In the genomic region with DNA sequence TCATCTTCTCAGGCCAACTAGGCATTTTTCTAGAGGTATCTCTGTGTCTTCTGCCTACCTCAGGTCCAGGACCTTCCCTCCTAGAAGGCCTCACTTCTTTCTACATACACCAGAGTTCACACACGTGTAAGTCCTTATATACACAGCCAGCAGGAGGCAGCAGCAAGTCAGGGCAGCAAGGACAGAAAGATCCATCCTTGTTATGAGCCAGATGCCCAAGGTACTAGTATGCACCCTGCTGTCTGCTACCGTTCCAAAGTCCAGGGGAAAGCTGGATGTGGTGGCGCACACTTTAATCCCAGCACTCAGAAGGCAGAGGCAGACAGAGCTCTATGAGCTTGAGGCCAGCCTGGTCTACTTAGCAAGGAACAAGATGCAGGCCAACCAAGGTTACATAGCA, we compare ENCODE assay signal across 12 mouse cellular contexts. TPM values are rescaled to one million over a fixed set of nuclear protein-coding genes. Genes with fewer than 3 reads are reported as not detected.
DNase-seq lines count a peak whose midpoint lies in the region; ATAC-seq and TF ChIP-seq lines count a peak whose summit lies in the region.
"Had no signal": no experiment of that assay in that cellular context is flagged by ENCODE, and none has a peak within 500 bp of the region (broad histone marks: within the 10 kb centered on the region; RNA-seq: fewer than 3 reads in every experiment).

No protein-coding gene starts in this region.

- no peak overlapping the region for H3K4me2 ChIP-seq in liver, embryonic 11.5 days
- H3K4me2 ChIP-seq: heart, embryonic 15.5 days; limb, embryonic 15.5 days had no signal

- H3K4me1 ChIP-seq in liver, embryonic 11.5 days (replicated peaks; ENCODE audit: control insufficient read depth, insufficient read depth, low read length), result peaks cover 40% of the 10 kb centered on the region
- peaks cover 19 to 40% of the 10 kb centered on the region in 2 experiments for H3K4me1 ChIP-seq in MEL (ENCODE audit: control insufficient read depth in 1 of 2, insufficient read depth in 2 of 2, low read length in 2 of 2)

- TF ChIP-seq EP300 in MEL (IDR thresholded peaks at IDR 0.05; ENCODE audit: low read depth in 1 of 2, low read length in 2 of 2), result no peak

- DNase-seq in liver (peak; percentile 52), MEL (ENCODE audit: low read depth, low spot score) (peak; percentile 64), MN1 (ENCODE audit: low spot score) (no peak)
- no peak for DNase-seq in liver, embryonic 11.5 days (ENCODE audit: low spot score)
- DNase-seq in kidney, postnatal 36 days, result peak; percentile 43 to 82
- DNase-seq in splenic B cell, adult 2 months (ENCODE audit: low read depth, low spot score), result peak; percentile 20
- DNase-seq in urinary bladder, postnatal 14 days (ENCODE audit: low spot score), result no peak
- DNase-seq: cerebellum, adult 9-10 months; right cerebral cortex, adult 18-20 months had no signal

- ATAC-seq in liver, embryonic 11.5 days (replicated peaks; ENCODE audit: low FRiP score), result no peak

- no peaks in the 10 kb centered on the region for H3K9me3 ChIP-seq in liver, embryonic 11.5 days (ENCODE audit: control insufficient read depth, low read length)
- H3K9me3 ChIP-seq in MEL (replicated peaks; ENCODE audit: insufficient read depth, low read length), result no peaks in the 10 kb centered on the region
- H3K9me3 ChIP-seq: heart, embryonic 15.5 days; limb, embryonic 15.5 days had no signal

- no peak for TF ChIP-seq POLR2A in MEL (IDR thresholded peaks at IDR 0.05; ENCODE audit: control insufficient read depth in 1 of 2, insufficient read depth in 1 of 2, low read depth in 1 of 2, low read length in 2 of 2, poor library complexity in 1 of 2)

- TF ChIP-seq RAD21 in MEL (IDR thresholded peaks at IDR 0.05; ENCODE audit: low read depth, low read length), result no peak

- peak; percentile 57 to 73 (median 59) for TF ChIP-seq CTCF in MEL (IDR thresholded peaks at IDR 0.05 in 2 of 3, conservative IDR thresholded peaks at IDR 0.05 in 1 of 3; ENCODE audit: control insufficient read depth in 1 of 3, insufficient read depth in 1 of 3, low read depth in 2 of 3, low read length in 3 of 3, poor library complexity in 1 of 3, severe bottlenecking in 1 of 3)

- H3K36me3 ChIP-seq in liver, embryonic 11.5 days (ENCODE audit: control insufficient read depth, insufficient read depth, low read length), result no peaks in the 10 kb centered on the region
- peaks cover 0 to 28% of the 10 kb centered on the region in 2 experiments; a peak in 2 of 4 replicates for H3K36me3 ChIP-seq in MEL (ENCODE audit: control insufficient read depth in 1 of 2, insufficient read depth in 2 of 2, low read length in 2 of 2)
- no peaks in the 10 kb centered on the region for H3K36me3 ChIP-seq in splenic B cell, adult 2 months (ENCODE audit: control insufficient read depth, insufficient read depth, low read length, poor library complexity, severe bottlenecking)
- H3K36me3 ChIP-seq: heart, embryonic 15.5 days; limb, embryonic 15.5 days had no signal

- no peaks in the 10 kb centered on the region for H3K27me3 ChIP-seq in liver, embryonic 11.5 days (replicated peaks; ENCODE audit: control insufficient read depth, insufficient read depth, low read length)
- no peaks in the 10 kb centered on the region for H3K27me3 ChIP-seq in MEL (ENCODE audit: control insufficient read depth in 1 of 2, insufficient read depth in 2 of 2, low read length in 2 of 2)
- no peaks in the 10 kb centered on the region for H3K27me3 ChIP-seq in splenic B cell, adult 2 months (ENCODE audit: control insufficient read depth, insufficient read depth, low read length, poor library complexity, severe bottlenecking)
- H3K27me3 ChIP-seq: heart, embryonic 15.5 days; limb, embryonic 15.5 days had no signal

- H3K79me2 ChIP-seq in MEL (ENCODE audit: control insufficient read depth, insufficient read depth, low read length, poor library complexity), result no peaks in the 10 kb centered on the region

- H3K9ac ChIP-seq in liver, embryonic 11.5 days (ENCODE audit: low read depth, low read length), result no peak overlapping the region
- no peak overlapping the region for H3K9ac ChIP-seq in MEL (ENCODE audit: control insufficient read depth, low read depth, low read length, poor library complexity, severe bottlenecking)
- H3K9ac ChIP-seq: heart, embryonic 15.5 days; limb, embryonic 15.5 days had no signal

- no peak overlapping the region for H3K27ac ChIP-seq in liver, embryonic 11.5 days (ENCODE audit: low read depth, low read length)
- no peak overlapping the region for H3K27ac ChIP-seq in MEL (ENCODE audit: control insufficient read depth, low read depth, low read length)
- H3K27ac ChIP-seq: heart, embryonic 15.5 days; kidney, postnatal 0 days; limb, embryonic 15.5 days had no signal

- WGBS in liver, embryonic 11.5 days, result 83% methylated on average over 3 of the region's 3 CpGs

- H3K4me3 ChIP-seq in liver, embryonic 11.5 days (ENCODE audit: low read depth, low read length), result no peak overlapping the region
- no peak overlapping the region for H3K4me3 ChIP-seq in MEL (ENCODE audit: control insufficient read depth in 1 of 2, insufficient read depth in 1 of 2, low read depth in 2 of 2, low read length in 2 of 2)
- H3K4me3 ChIP-seq: heart, embryonic 15.5 days; limb, embryonic 15.5 days had no signal

TF ChIP-seq in MEL, 35 proteins besides CTCF, POLR2A, EP300 and RAD21:
- no peak for TF ChIP-seq HCFC1 (IDR thresholded peaks at IDR 0.05; ENCODE audit: low read depth, low read length)
- no peak for TF ChIP-seq BHLHE40 (IDR thresholded peaks at IDR 0.05; ENCODE audit: borderline replicate concordance, low read depth, low read length)
- TF ChIP-seq JUND (IDR thresholded peaks at IDR 0.05; ENCODE audit: low read depth, low read length), result no peak
- TF ChIP-seq E2F4 (IDR thresholded peaks at IDR 0.05; ENCODE audit: borderline replicate concordance, low read depth, low read length), result no peak
- TF ChIP-seq SMC3 (IDR thresholded peaks at IDR 0.05; ENCODE audit: low read depth, low read length), result no peak
- no peak for TF ChIP-seq MAFK (IDR thresholded peaks at IDR 0.05; ENCODE audit: borderline replicate concordance, low read depth, low read length)
- TF ChIP-seq MXI1 (IDR thresholded peaks at IDR 0.05; ENCODE audit: low read depth, low read length), result no peak
- no peak for TF ChIP-seq UBTF (IDR thresholded peaks at IDR 0.05; ENCODE audit: borderline replicate concordance, insufficient read depth, low read depth, low read length)
- no peak for TF ChIP-seq TCF12 (IDR thresholded peaks at IDR 0.05; ENCODE audit: low read depth, low read length)
- TF ChIP-seq GATA1 (IDR thresholded peaks at IDR 0.05; ENCODE audit: low read depth, low read length), result no peak
- no peak for TF ChIP-seq SIN3A (IDR thresholded peaks at IDR 0.05; ENCODE audit: low read length)
- TF ChIP-seq POLR2AphosphoS5 (IDR thresholded peaks at IDR 0.05; ENCODE audit: borderline replicate concordance, low read depth, low read length), result no peak
- TF ChIP-seq MYB (IDR thresholded peaks at IDR 0.05; ENCODE audit: low read depth, low read length), result no peak
- no peak for TF ChIP-seq RCOR1 (IDR thresholded peaks at IDR 0.05; ENCODE audit: low read depth, low read length)
TF ChIP-seq in MEL: peak in this region for 0.

RNA-seq across cellular contexts. Expression of gene Commd7, which starts 26.2 kb away (rescaled TPM):
- 65.1 and 66.8 TPM in 2 replicates for polyA plus RNA-seq in liver, embryonic 11.5 days (2014; fragmentation: Nextera tagmentation; extraction: Ambion mirVana)
- 25.3 and 25.5 TPM in 2 replicates for total RNA-seq in MEL (2012; rRNA removed)
- 10 to 100 TPM in 1 of 2 experiments, not detected in 1; 36.1 TPM for polyA plus RNA-seq in MEL (2012; ENCODE audit: insufficient read depth in 1 of 2, insufficient read length in 2 of 2, low read depth in 1 of 2, low replicate concordance in 2 of 2, missing spikeins in 1 of 2)

RNA-seq across cellular contexts. Expression of gene Dnmt3b, which starts 42.8 kb away (rescaled TPM):
- polyA plus RNA-seq in liver, embryonic 11.5 days (2014; fragmentation: Nextera tagmentation; extraction: Ambion mirVana), result 27.2 and 27.8 TPM in 2 replicates
- 10.1 and 11.6 TPM in 2 replicates for total RNA-seq in MEL (2012; rRNA removed)
- 10 to 100 TPM in 1 of 2 experiments, not detected in 1; 17.5 TPM for polyA plus RNA-seq in MEL (2012; ENCODE audit: insufficient read depth in 1 of 2, insufficient read length in 2 of 2, low read depth in 1 of 2, low replicate concordance in 2 of 2, missing spikeins in 1 of 2)

Comparison
In these comparisons a context has a peak if more than half of its experiments do, and no peak if none do; other contexts are left out.
1. DNase-seq: peak in liver (single experiment), MEL (single experiment), kidney, postnatal 36 days (2 of 2) and splenic B cell, adult 2 months (single experiment); none in liver, embryonic 11.5 days (single experiment), MN1 (single experiment) and urinary bladder, postnatal 14 days (single experiment).